Mouse (Mus musculus): ENCODE measurements around the gene Slc25a29. TPM values are rescaled to one million over a fixed set of nuclear protein-coding genes. Genes with fewer than 3 reads are reported as not detected.

Gene Slc25a29
- polyA plus RNA-seq, 1 experiment from 2014 or later, result 16.2 TPM

DNA sequence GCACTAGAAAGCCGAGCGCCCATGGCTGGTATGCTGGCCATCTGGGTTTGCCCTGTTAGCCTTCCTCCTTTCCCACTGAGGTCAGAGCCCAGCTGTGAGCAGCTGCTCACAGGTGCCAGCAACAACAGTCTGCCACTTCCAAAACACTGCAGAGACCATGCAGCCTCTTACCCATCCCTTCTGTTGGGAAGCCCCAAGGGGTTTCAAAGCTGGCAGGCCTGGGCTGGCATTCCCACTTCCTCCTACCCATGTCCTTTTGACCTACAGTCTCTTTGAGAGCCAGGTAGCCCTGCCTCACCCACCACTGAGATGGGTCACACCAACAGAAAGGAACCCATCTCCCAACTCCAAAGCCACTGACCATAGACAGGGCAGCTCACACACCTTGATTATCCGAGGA, 2.3 kb downstream of the Slc25a29 start:
- 84% methylated on average over 3 of the region's 3 CpGs for WGBS
- Histone ChIP-seq H3K27ac (no peak overlapping the region), H3K4me2 (replicated peaks) (no peak overlapping the region), H3K36me3 (peaks cover 8% of the 10 kb centered on the region), H3K9me3 (no peaks in the 10 kb centered on the region), H3K4me3 (no peak overlapping the region), H3K27me3 (no peaks in the 10 kb centered on the region), H3K9ac (no peak overlapping the region), H3K4me1 (peaks cover 44% of the 10 kb centered on the region)
- no peak for ATAC-seq (ENCODE audit: low FRiP score, low read depth)

DNA sequence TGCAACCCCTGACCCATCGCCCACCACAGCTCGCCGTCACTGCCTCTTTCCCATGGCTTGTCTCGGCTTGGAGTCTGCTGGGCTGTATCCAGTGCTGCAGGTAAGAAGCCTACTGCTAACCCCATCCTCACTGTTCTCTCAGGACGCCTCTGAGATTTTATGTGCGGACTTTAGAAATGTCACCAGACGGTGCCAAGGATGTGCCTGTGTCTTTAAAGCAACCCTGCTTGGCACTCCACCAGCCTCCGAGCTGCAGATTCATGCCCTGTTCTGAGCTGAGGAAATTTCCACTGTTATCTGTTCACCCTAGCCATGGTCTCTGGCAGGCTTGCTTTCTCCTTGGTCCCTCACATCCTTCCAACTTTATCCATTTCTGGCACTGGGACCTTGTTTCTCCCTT, 2.8 kb downstream of the Slc25a29 start:
- no peak overlapping the region for H3K9ac ChIP-seq
- H3K27ac ChIP-seq, result no peak overlapping the region
- H3K27me3 ChIP-seq, result no peaks in the 10 kb centered on the region
- no peak overlapping the region for H3K4me3 ChIP-seq
- H3K4me1 ChIP-seq, result peaks cover 38% of the 10 kb centered on the region
- H3K9me3 ChIP-seq, result no peaks in the 10 kb centered on the region
- H3K36me3 ChIP-seq, result peaks cover 14% of the 10 kb centered on the region
- no peak for ATAC-seq (ENCODE audit: low FRiP score, low read depth)
- 84% methylated on average over 8 of the region's 8 CpGs for WGBS
- H3K4me2 ChIP-seq (replicated peaks), result no peak overlapping the region

DNA sequence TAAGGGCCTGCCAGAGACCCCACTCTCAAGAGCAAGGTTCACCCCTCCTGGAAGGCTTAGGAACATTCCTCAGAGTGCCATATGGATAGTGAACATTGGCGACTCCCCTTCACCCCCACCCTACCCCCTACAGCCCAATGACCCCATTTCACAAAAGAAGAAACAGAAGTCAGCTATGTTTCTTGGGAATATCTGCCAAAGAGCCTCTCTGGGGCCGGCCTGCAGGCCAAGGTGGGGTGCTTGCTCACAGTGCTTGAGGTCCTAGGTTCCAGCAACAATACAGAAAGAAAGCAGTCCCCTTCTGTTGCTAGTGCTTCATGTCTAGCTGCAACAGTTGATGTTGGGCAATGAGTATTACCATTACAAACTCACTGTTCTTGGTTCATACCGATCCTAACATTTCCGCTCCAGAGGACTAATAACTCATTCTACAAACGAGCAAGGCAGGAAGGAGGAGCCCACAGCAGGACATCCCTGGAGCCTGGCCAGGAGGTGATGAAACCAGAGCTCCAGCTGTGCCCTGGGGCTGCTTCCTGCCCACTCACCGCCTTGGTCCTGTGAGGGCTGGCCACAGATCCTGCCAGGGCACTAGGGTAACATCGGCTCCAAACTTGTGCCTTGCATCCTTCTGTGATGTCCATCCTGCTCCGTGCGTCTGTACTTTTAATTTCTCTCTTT, 3.6 kb downstream of the Slc25a29 start:
- peaks cover 16% of the 10 kb centered on the region for H3K36me3 ChIP-seq
- no peak overlapping the region for H3K27ac ChIP-seq
- no peak overlapping the region for H3K9ac ChIP-seq
- WGBS, result 58% methylated on average over 9 of the region's 9 CpGs
- no peak for ATAC-seq (ENCODE audit: low FRiP score, low read depth)
- H3K27me3 ChIP-seq, result no peaks in the 10 kb centered on the region
- H3K4me2 ChIP-seq (replicated peaks), result no peak overlapping the region
- H3K4me3 ChIP-seq, result no peak overlapping the region
- H3K9me3 ChIP-seq, result no peaks in the 10 kb centered on the region
- H3K4me1 ChIP-seq, result peaks cover 30% of the 10 kb centered on the region

DNA sequence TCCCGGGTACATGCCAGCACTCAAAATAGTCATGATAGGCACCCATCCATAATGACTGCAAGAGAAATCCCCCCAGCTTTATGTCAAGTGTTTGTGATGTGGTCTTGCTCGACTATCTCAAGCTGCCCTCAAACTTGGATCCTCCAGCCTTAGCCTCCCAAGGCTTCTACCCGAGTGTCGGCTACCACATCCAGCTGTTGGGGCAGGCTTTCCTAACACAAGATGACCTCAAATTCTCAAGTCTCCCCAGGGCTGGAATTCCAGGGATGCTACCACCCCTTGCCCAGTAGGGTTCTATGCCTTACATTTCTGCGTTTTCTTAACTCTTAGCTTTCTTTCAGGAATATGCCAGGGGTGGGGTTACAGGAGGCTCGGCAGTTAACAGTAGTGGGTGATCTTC, 5.3 kb downstream of the Slc25a29 start:
- Histone ChIP-seq H3K27ac (no peak overlapping the region), H3K9ac (no peak overlapping the region), H3K9me3 (no peaks in the 10 kb centered on the region), H3K4me1 (peaks cover 24% of the 10 kb centered on the region), H3K4me3 (no peak overlapping the region), H3K4me2 (replicated peaks) (no peak overlapping the region), H3K27me3 (no peaks in the 10 kb centered on the region), H3K36me3 (peaks cover 31% of the 10 kb centered on the region)
- no peak for ATAC-seq (ENCODE audit: low FRiP score, low read depth)
- WGBS, result 87% methylated on average over 6 of the region's 6 CpGs

DNA sequence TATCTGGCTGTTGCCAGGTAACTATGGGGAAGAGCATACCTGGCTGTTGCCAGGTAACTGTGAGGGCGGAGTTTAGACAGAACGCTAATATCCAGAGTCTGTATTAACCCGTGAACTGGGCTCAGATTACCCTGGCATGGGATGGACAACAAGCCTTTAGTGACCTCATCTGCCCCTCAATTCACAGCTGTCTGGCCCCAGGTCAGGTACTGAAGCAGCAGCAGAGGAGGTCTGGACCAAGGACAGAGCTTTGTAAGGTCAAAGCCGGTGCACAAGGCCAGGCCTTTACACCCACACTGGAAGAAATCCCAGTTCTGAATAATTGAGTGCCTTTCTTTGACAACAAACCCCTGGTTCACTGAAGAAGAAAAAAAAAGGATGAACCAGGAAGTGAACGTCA, 6.0 kb downstream of the Slc25a29 start:
- ATAC-seq (ENCODE audit: low FRiP score, low read depth), result no peak
- no peak overlapping the region for H3K4me3 ChIP-seq
- no peaks in the 10 kb centered on the region for H3K9me3 ChIP-seq
- WGBS, result 80% methylated on average over 5 of the region's 5 CpGs
- H3K4me2 ChIP-seq (replicated peaks), result no peak overlapping the region
- H3K9ac ChIP-seq, result no peak overlapping the region
- H3K27me3 ChIP-seq, result no peaks in the 10 kb centered on the region
- H3K27ac ChIP-seq, result no peak overlapping the region
- H3K36me3 ChIP-seq, result peaks cover 31% of the 10 kb centered on the region
- peaks cover 17% of the 10 kb centered on the region for H3K4me1 ChIP-seq

DNA sequence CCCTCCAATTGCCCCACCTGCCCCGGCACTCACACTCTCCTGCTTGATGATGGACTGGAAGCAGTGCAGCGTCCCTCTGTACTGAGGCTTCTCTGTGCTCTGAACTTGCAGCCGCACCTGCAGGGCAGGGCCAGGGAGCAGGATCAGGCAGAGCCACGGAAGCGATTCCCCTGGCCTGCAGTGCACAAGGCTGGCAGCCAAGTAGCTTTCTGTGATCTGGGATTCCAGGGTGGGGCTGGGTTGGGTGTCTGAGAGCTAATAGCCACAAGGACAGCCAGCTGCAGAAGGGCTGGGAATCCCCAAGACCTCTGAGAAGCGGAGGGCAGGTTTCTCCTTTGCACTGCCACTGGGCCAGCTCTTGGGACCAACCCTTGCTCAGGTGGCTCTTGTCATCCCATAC, 8.0 kb downstream of the Slc25a29 start:
- no peaks in the 10 kb centered on the region for H3K9me3 ChIP-seq
- H3K4me3 ChIP-seq, result no peak overlapping the region
- peaks cover 8% of the 10 kb centered on the region for H3K4me1 ChIP-seq
- no peak overlapping the region for H3K4me2 ChIP-seq (replicated peaks)
- H3K27me3 ChIP-seq, result no peaks in the 10 kb centered on the region
- peaks cover 31% of the 10 kb centered on the region for H3K36me3 ChIP-seq
- H3K9ac ChIP-seq, result no peak overlapping the region
- H3K27ac ChIP-seq, result no peak overlapping the region
- ATAC-seq (ENCODE audit: low FRiP score, low read depth), result no peak
- 97% methylated on average over 6 of the region's 6 CpGs for WGBS

DNA sequence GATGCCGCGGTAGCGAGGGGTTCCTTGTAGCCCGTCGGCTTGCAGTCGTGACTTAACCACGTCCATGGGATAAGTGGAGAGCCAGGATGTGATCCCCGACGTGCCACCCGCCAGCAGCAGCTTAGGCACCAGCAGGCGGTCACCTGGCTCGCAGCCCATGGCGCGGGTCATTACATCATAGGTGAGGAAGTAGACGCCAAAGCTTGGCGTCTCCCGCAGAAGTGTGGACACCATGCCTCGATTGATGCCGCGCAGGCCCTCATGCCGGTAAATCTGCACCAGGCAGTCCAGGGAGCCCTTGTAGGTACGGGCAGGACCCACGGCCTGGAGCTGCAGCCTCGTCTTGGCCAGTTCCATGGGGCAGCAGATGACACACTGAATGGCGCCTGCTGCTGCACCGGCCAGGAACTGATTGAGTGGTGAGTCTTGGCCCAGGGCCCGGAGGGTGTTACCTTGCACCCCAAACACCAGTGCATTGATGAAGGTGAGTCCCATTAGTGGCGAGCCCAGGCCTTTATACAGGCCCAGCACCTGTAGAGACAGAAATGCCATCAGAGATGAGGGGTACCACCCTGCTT, 8.6 kb downstream of the Slc25a29 start:
- 94% methylated on average over 28 of the region's 28 CpGs for WGBS
- no peak overlapping the region for H3K4me3 ChIP-seq
- ATAC-seq (ENCODE audit: low FRiP score, low read depth), result no peak
- no peaks in the 10 kb centered on the region for H3K27me3 ChIP-seq
- no peak overlapping the region for H3K4me2 ChIP-seq (replicated peaks)
- no peak overlapping the region for H3K27ac ChIP-seq
- H3K9me3 ChIP-seq, result no peaks in the 10 kb centered on the region
- H3K4me1 ChIP-seq, result peaks cover 3% of the 10 kb centered on the region
- peaks cover 31% of the 10 kb centered on the region for H3K36me3 ChIP-seq
- H3K9ac ChIP-seq, result no peak overlapping the region

DNA sequence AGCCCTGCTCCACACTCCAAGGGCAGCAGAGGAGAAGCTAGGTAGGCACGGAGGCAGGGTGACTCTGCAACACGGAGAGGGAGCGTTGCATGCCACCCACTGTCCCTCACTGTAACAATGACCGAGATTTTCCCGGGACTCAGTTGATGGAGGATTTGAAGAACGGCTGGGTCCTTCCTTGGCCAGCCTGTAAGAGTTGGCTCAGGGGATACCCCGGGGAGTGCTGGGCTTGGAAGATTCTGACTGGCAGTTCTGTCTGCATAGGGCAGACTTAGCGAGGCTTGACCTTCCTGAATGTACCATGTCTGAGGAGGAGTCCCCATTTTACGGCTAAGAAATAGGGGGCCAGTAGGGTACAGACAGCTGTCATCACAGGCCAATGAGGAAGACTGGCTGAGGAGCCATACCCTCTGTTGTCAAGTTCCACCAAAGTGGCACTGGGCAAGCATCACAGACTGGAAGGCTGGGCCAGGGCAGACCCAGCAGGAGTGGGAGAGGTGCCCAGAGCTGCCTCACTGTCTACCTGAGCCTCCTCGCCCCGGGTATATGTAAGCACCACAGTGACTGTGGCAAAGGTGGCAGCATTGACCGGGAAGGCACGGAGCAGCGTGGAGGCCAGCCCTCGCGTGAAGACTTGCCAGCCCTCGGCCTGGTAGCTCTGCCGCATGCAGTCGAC, 9.3 kb downstream of the Slc25a29 start:
- no peak overlapping the region for H3K4me3 ChIP-seq

DNA sequence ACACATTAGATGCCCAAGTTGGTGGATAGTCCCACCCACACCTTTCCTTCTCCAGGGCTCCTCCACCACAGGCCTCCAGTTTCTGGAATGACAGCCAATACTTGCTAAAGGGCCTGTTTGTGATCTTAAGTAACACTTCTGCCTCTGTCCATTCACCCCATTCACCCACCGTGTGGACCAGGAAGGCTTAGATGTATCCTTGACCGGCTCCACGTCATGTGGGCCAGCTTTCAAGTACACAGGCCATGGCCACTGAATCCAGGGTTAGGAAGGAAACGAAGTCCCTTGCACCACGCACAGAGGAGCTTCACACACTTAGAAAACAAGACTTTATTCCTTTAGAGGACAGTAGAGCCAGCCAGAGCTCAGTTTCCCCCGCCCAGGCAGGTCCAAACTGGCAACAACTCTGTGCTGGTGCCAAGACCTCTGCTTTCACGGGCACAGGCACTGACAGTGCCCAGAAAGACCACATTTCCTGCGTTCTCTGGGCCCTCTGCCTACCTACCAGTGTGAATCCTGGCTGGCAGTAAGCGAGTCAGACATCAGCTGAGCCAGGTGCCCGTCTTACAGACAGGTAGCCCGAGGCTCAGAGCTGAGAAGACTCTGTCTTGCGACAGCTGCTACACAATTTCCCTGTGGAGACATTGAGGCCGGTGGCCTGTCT, 10.0 kb downstream of the Slc25a29 start:
- H3K27me3 ChIP-seq, result no peaks in the 10 kb centered on the region
- 95% methylated on average over 13 of the region's 13 CpGs for WGBS

More for the DNA sequence above, 9.3 kb downstream of the Slc25a29 start:
- Histone ChIP-seq H3K4me1 (no peaks in the 10 kb centered on the region), H3K9ac (no peak overlapping the region), H3K4me2 (replicated peaks) (no peak overlapping the region), H3K27ac (no peak overlapping the region), H3K27me3 (no peaks in the 10 kb centered on the region), H3K36me3 (peaks cover 31% of the 10 kb centered on the region), H3K9me3 (no peaks in the 10 kb centered on the region)
- WGBS, result 95% methylated on average over 19 of the region's 19 CpGs
- ATAC-seq (ENCODE audit: low FRiP score, low read depth), result no peak

DNA sequence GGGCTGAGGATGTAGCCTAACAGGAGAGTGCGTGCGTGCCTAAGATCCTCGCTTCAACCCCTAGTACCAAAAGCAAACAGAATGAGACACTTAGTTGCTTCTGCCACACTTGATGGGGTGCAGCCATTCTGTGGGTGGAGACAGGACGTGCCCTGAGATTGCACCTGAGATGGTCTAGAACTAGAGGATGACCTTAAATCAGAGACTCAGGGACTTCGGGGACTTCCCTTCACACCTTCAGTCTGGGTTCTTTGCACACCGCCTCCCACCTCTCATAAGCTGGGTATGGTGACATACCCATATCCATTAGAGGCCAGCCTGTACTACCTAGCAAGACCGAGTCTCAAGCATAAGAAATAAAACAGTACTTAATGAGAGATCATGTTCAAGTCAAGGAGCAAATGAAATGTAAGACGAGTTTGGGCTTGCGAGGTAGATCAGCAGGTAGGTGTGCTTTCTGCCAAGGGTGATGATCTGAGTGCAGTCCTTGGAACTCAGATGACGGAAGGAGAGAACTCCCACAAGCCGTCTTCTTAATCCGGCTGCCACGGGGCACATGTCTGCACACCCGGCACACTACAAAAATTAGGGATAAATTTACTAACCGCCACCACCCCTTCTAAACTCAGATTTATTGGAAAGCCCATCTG, 11.3 kb downstream of the Slc25a29 start:
- Histone ChIP-seq H3K9ac (no peak overlapping the region), H3K4me2 (replicated peaks) (no peak overlapping the region), H3K27ac (no peak overlapping the region), H3K36me3 (peaks cover 33% of the 10 kb centered on the region), H3K9me3 (no peaks in the 10 kb centered on the region), H3K4me1 (no peaks in the 10 kb centered on the region), H3K4me3 (no peak overlapping the region), H3K27me3 (no peaks in the 10 kb centered on the region)
- WGBS, result 83% methylated on average over 15 of the region's 15 CpGs
- no peak for ATAC-seq (ENCODE audit: low FRiP score, low read depth)

More for the DNA sequence above, 10.0 kb downstream of the Slc25a29 start:
- H3K9ac ChIP-seq, result no peak overlapping the region
- H3K4me2 ChIP-seq (replicated peaks), result no peak overlapping the region
- ATAC-seq (ENCODE audit: low FRiP score, low read depth), result no peak
- no peaks in the 10 kb centered on the region for H3K9me3 ChIP-seq
- H3K27ac ChIP-seq, result no peak overlapping the region
- peaks cover 31% of the 10 kb centered on the region for H3K36me3 ChIP-seq
- no peak overlapping the region for H3K4me3 ChIP-seq
- H3K4me1 ChIP-seq, result no peaks in the 10 kb centered on the region

DNA sequence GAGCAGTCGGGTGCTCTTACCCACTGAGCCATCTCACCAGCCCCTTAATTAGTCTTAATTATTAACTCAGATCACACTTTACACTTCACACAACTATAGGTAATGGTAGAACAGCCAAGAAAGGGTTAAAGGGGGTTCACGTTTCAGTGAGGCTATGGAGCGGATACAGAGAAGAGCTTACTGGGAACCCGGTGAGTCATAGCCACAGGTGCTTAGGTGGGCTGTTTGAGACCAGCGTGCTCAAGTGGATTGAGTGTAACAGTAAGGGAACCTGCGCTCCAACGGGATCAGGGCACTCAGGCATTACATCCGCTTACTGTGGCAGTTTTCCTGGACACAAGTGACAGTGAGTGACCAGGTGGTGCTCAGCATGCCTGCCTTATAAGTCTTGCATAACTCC, 12.6 kb downstream of the Slc25a29 start:
- Histone ChIP-seq H3K27me3 (no peaks in the 10 kb centered on the region), H3K27ac (no peak overlapping the region), H3K4me2 (replicated peaks) (no peak overlapping the region), H3K4me1 (no peaks in the 10 kb centered on the region), H3K4me3 (no peak overlapping the region), H3K36me3 (peaks cover 37% of the 10 kb centered on the region), H3K9ac (no peak overlapping the region), H3K9me3 (no peaks in the 10 kb centered on the region)
- ATAC-seq (ENCODE audit: low FRiP score, low read depth), result no peak
- whole genome bisulfite sequencing, result 57% methylated on average over 8 of the region's 8 CpGs

DNA sequence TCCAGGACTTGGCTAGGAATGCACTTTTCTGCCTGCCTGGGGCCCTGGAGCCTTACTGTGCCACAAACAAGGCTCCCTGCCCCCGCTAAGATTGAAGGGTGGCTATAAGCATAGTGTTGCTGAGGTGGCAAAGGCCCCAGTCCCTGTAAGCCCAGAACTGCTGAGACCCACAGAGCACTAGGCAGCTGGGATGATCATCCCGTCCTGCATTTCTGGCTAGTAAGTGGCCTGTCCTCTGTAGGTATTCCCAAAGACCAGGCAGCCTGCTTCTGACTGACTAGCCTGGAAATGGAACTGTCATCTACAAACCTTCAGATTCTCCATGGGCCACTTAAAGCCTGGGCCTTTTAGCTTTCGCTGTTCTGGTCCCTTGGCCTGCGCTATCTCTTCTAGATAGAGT, 15.2 kb downstream of the Slc25a29 start:
- Histone ChIP-seq H3K36me3 (peaks cover 28% of the 10 kb centered on the region), H3K4me3 (no peak overlapping the region), H3K9me3 (no peaks in the 10 kb centered on the region), H3K27ac (no peak overlapping the region), H3K4me2 (replicated peaks) (no peak overlapping the region), H3K27me3 (no peaks in the 10 kb centered on the region), H3K4me1 (no peaks in the 10 kb centered on the region), H3K9ac (no peak overlapping the region)
- WGBS, result 90% methylated on average over 4 of the region's 4 CpGs
- no peak for ATAC-seq (ENCODE audit: low FRiP score, low read depth)
